Mouse (Mus musculus) liver, embryonic 13.5 days (tissue): Measurements from ENCODE around the gene Rlf. TPM values are rescaled to one million over a fixed set of nuclear protein-coding genes. Genes with fewer than 3 reads are reported as not detected.
A peak's percentile ranks its signal among the peaks of the same experiment; 100 is the strongest.

Experiments used
- ATAC-seq: fragments of 200-750 bp; cut with Nextera tagmentation; 2 replicates; pipeline ENCODE4 v1.8.0; 2017; ENCODE audit warnings: low read depth, mild to moderate bottlenecking, moderate number of reproducible peaks, moderate library complexity
- DNase-seq: peaks from one replicate; pipeline ENCODE4 v3.0.0; 2022
- H3K27ac ChIP-seq: fragments of 300-500 bp; sonication (generic); 2 replicates; pipeline ENCODE4 v1.5.1; 2015; ENCODE audit warnings: moderate library complexity, mild to moderate bottlenecking, inconsistent platforms
- H3K27me3 ChIP-seq: fragments of 300-500 bp; sonication (generic); 2 replicates; pipeline ENCODE4 v1.6.1; 2015; ENCODE audit warnings: mild to moderate bottlenecking, inconsistent platforms
- H3K36me3 ChIP-seq: fragments of 300-500 bp; sonication (generic); 2 replicates; pipeline ENCODE4 v1.6.1; 2015; ENCODE audit warnings: mild to moderate bottlenecking, inconsistent platforms
- H3K4me1 ChIP-seq: fragments of 300-500 bp; sonication (generic); replicated peaks from 2 replicates; pipeline ENCODE4 v1.6.1; 2015; ENCODE audit warnings: inconsistent platforms
- H3K4me2 ChIP-seq: fragments of 300-500 bp; sonication (generic); 2 replicates; pipeline ENCODE4 v1.6.1; 2015; ENCODE audit warnings: inconsistent platforms, mild to moderate bottlenecking, moderate library complexity
- H3K4me3 ChIP-seq: fragments of 300-500 bp; sonication (generic); replicated peaks from 2 replicates; pipeline ENCODE4 v1.5.1; 2015; ENCODE audit warnings: mild to moderate bottlenecking, inconsistent platforms
- H3K9ac ChIP-seq: fragments of 300-500 bp; sonication (generic); 2 replicates; pipeline ENCODE4 v1.6.1; 2015; ENCODE audit warnings: mild to moderate bottlenecking, inconsistent platforms
- H3K9me3 ChIP-seq: fragments of 300-500 bp; sonication (generic); replicated peaks from 2 replicates; pipeline ENCODE4 v1.6.1; 2016; ENCODE audit warnings: inconsistent platforms
- WGBS: fragments of 180-500 bp; shearing (Covaris S2); methylation state at CpG from one replicate; pipeline ENCODE4 v1.1.7; 2015; ENCODE audit not compliant: insufficient replicate concordance; 5-methylcytosine and 5-hydroxymethylcytosine counted together
- polyA plus RNA-seq: library from polyadenylated mRNA; unstranded; fragments of >200 nt; fragmentation: Nextera tagmentation; extraction: Ambion mirVana; gene quantifications from 2 replicates; pipeline ENCODE4 v1.2.1, GENCODE M21; 2015

The Rlf gene
- polyA plus RNA-seq, 1 experiment from 2014 or later = 9.7 TPM

DNA sequence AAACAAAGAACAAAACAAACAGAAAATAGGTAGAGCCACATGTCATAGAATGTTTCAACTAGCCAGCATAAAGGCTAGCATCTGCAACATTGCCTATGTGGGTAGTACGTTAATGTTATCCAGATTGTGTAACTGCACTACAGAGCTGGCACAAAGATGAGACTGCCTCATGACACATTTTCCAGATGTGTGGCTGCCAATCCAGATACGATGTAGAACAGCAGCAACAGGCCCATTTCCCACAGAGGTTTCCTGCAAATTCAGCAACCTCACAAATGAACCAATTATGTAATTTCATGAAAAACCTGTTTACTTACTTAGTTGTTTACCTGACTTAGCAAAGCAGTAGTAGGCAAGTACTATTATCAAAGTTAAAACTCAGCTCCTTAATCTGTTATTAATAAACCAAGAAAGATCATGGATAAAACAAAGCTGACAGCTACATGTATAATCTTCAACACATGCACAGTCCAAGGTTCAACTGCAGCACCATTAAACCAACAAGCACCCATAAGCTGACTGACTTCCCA lies 51.3 kb downstream of the Rlf start:
- DNase-seq = no peak
- H3K9me3 ChIP-seq = no peaks in the 10 kb centered on the region
- H3K4me2 ChIP-seq = no peak overlapping the region
- peaks cover 36% of the 10 kb centered on the region for H3K36me3 ChIP-seq
- 90% methylated on average over 2 of the region's 2 CpGs for WGBS
- ATAC-seq = no peak
- H3K4me3 ChIP-seq = no peak overlapping the region
- no peak overlapping the region for H3K27ac ChIP-seq
- no peaks in the 10 kb centered on the region for H3K4me1 ChIP-seq
- no peaks in the 10 kb centered on the region for H3K27me3 ChIP-seq
- no peak overlapping the region for H3K9ac ChIP-seq

DNA sequence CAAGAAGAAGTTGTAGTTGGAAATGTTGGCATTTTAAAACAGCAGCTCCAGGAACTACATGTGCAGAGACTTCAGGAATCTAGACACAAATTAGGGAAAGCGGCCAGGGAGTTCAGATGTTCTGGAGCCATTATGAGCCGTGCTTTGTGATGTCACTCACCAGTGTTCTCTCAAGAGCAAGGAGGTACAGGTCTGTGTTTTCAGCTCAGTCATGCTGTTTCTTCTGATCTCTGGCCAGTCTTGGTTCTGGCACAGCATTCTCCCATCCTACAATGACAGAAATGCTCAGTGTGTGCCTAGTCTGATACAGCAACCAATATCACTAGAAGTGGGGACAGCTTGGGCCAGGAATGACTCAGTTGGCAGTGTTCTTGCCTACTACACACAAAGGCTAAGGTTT lies 105.8 kb downstream of the Rlf start, which contains the start of gene Tmco2:
Tmco2 (minus strand) TSS at position 101 of the 400 bp plus-strand sequence.
- Histone ChIP-seq H3K9ac (no peak within 1 kb of the TSS), H3K27me3 (no peaks in the 10 kb centered on the region), H3K4me2 (no peak within 1 kb of the TSS), H3K27ac (no peak within 1 kb of the TSS), H3K4me1 (no peaks in the 10 kb centered on the region), H3K36me3 (no peaks in the 10 kb centered on the region), H3K9me3 (no peaks in the 10 kb centered on the region), H3K4me3 (no peak within 1 kb of the TSS)
- ATAC-seq (no peak), DNase-seq (no peak)
- 91% methylated on average over 2 of the region's 2 CpGs for WGBS

DNA sequence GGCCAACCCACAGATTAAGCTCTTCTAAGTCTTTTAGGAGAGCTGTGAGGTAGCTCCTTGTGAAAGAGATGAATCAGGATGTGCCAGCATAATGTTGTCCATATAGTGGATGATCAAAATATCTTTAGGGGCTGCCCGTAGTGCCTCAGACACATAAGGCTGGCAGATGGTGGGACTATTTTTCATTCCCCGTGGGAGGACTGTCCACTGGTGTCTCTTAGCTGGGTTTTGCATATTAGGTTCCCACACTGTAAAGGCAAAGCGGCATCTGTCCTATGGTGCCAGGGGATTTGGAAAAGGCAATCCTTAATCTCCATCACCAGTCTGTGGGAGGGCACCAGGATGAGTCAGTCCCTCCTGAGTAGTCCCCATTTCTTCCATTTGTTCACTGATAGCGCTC lies 111.6 kb downstream of the Rlf start:
- Histone ChIP-seq H3K9me3 (no peaks in the 10 kb centered on the region), H3K27ac (no peak overlapping the region), H3K9ac (no peak overlapping the region), H3K4me3 (no peak overlapping the region), H3K27me3 (no peaks in the 10 kb centered on the region), H3K4me1 (no peaks in the 10 kb centered on the region; the same call in 1 of the 2 replicates), H3K4me2 (no peak overlapping the region), H3K36me3 (no peaks in the 10 kb centered on the region)
- DNase-seq (no peak), ATAC-seq (no peak)
- WGBS = 65% methylated on average over 4 of the region's 4 CpGs

- Histone ChIP-seq H3K4me3 (peak within 1 kb of the TSS; percentile 91), H3K4me2 (peak within 1 kb of the TSS; percentile 80), H3K9ac (peak within 1 kb of the TSS; percentile 88), H3K4me1 (peaks cover 12% of the 10 kb centered on the region), H3K27ac (peak within 1 kb of the TSS; percentile 79), H3K36me3 (peaks cover 27% of the 10 kb centered on the region), H3K9me3 (no peaks in the 10 kb centered on the region), H3K27me3 (no peaks in the 10 kb centered on the region)
- peak; percentile 91 for ATAC-seq
- DNase-seq = peak; percentile 75
- WGBS = under 1% methylated on average over 39 of the region's 39 CpGs
Measured at GRCm38 (mm10) chr4:121097650-121098378, 117.1 kb downstream of the Rlf start, which contains the start of gene Zmpste24. Gene Zmpste24 (minus strand): TSS chr4:121098241.

Other genes with a start within 250 kb of the Rlf start
- 19.8 and 23.7 TPM in 2 replicates for gene Smap2, start 197.8 kb downstream of the Rlf start, polyA plus RNA-seq
- 1.8 and 2.3 TPM in 2 replicates for gene Col9a2, start 175.7 kb downstream of the Rlf start, polyA plus RNA-seq
- gene Zmpste24, start 116.8 kb downstream of the Rlf start, polyA plus RNA-seq = 23.4 and 30.2 TPM in 2 replicates
- gene Tmco2, start 105.9 kb downstream of the Rlf start, polyA plus RNA-seq = not detected in 2 replicates
- not detected in 2 replicates for gene Gm12888, start 109.8 kb upstream of the Rlf start, polyA plus RNA-seq
- not detected in 2 replicates for gene Gm12886, start 208.0 kb upstream of the Rlf start, polyA plus RNA-seq